Mouse (Mus musculus) stomach, postnatal 0 days (tissue): ENCODE measurements around the gene Copa. TPM values are rescaled to one million over a fixed set of nuclear protein-coding genes. Genes with fewer than 3 reads are reported as not detected.

Experiments used
- ATAC-seq: fragments of 200-750 bp; cut with Nextera tagmentation; 2 replicates; pipeline ENCODE4 v1.8.0; 2017; ENCODE audit not compliant: low FRiP score, low TSS enrichment
- DNase-seq: peaks from one replicate; pipeline ENCODE4 v3.0.0-alpha.2; 2016; ENCODE audit warnings: low spot score
- H3K27ac ChIP-seq: fragments of 300-500 bp; sonication (generic); replicated peaks from 2 replicates; pipeline ENCODE4 v1.5.1; 2014; ENCODE audit warnings: mild to moderate bottlenecking, control low read depth
- H3K27me3 ChIP-seq: fragments of 300-500 bp; sonication (generic); 2 replicates; pipeline ENCODE4 v1.6.1; 2014; ENCODE audit warnings: low read length; ENCODE audit not compliant: control insufficient read depth, insufficient read depth
- H3K36me3 ChIP-seq: fragments of 300-500 bp; sonication (generic); 2 replicates; pipeline ENCODE4 v1.6.1; 2014; ENCODE audit warnings: low read length, mixed read lengths; ENCODE audit not compliant: control insufficient read depth, insufficient read depth
- H3K4me1 ChIP-seq: fragments of 300-500 bp; sonication (generic); replicated peaks from 2 replicates; pipeline ENCODE4 v1.6.1; 2014; ENCODE audit warnings: antibody characterized with exemption; ENCODE audit not compliant: control insufficient read depth, insufficient read depth
- H3K4me2 ChIP-seq: fragments of 300-500 bp; sonication (generic); replicated peaks from 2 replicates; pipeline ENCODE4 v1.6.1; 2014; ENCODE audit warnings: low read depth, mild to moderate bottlenecking, control low read depth, moderate library complexity
- H3K4me3 ChIP-seq: fragments of 300-500 bp; sonication (generic); 2 replicates; pipeline ENCODE4 v1.5.1; 2014; ENCODE audit warnings: low read depth, low read length, control low read depth
- H3K9ac ChIP-seq: fragments of 300-500 bp; sonication (generic); 2 replicates; pipeline ENCODE4 v1.6.1; 2014; ENCODE audit warnings: mild to moderate bottlenecking, low read length, control low read depth, mixed read lengths
- H3K9me3 ChIP-seq: fragments of 300-500 bp; sonication (generic); 2 replicates; pipeline ENCODE4 v1.6.1; 2016; ENCODE audit warnings: low read length; ENCODE audit not compliant: control insufficient read depth
- CTCF ChIP-seq: IDR thresholded peaks from 2 replicates; pipeline ENCODE4 v1.5.1; 2016; ENCODE audit warnings: antibody characterized with exemption, low read depth, mild to moderate bottlenecking, moderate library complexity
- EP300 ChIP-seq: optimal IDR thresholded peaks from 2 replicates; pipeline ENCODE3; 2016; ENCODE audit warnings: antibody characterized with exemption
- WGBS: fragments of 180-500 bp; shearing (Covaris S2); extraction: QIAGEN DNeasy Blood & Tissue Kit; methylation state at CpG from one replicate; pipeline ENCODE4 v1.1.7; 2014; 5-methylcytosine and 5-hydroxymethylcytosine counted together
- polyA plus RNA-seq: library from polyadenylated mRNA; unstranded; fragments of >200 nt; fragmentation: Nextera tagmentation; extraction: Ambion mirVana; gene quantifications from 2 replicates; pipeline ENCODE4 v1.2.1, GENCODE M21; 2015

Gene Copa
- polyA plus RNA-seq, 1 experiment from 2014 or later, result 89.6 TPM

DNA sequence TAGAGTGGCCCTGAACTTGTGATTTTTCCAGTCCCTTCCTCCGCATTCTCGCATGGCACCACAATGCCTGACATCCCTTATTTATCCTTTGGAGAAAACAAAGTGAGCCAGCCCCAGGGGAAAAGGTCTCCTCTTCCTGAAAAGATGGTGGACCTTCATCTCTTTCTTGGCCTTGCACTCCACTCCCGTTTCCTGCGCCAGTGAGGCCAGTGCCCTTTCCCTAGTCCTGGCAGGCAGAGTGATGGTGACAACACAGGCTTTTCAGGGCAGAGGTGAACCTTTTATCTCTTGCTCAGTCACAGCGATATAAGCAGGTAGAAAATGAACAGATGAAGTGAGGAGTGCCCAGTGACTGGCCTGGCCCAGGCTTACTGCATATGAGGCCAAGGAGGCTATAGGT, 45.2 kb downstream of the Copa start:
- Histone ChIP-seq H3K4me3 (peak overlapping the region; percentile 86), H3K9me3 (no peaks in the 10 kb centered on the region), H3K27me3 (no peaks in the 10 kb centered on the region), H3K4me2 (peak overlapping the region; percentile 78), H3K4me1 (peaks cover 6% of the 10 kb centered on the region; the same call in 1 of the 2 replicates), H3K36me3 (peaks cover 17% of the 10 kb centered on the region), H3K9ac (peak overlapping the region; percentile 93), H3K27ac (peak overlapping the region; percentile 81; the same call in 1 of the 2 replicates)
- DNase-seq (peak; percentile 60), ATAC-seq (peak; percentile 83)
- TF ChIP-seq EP300 (no peak), CTCF (no peak)
- 21% methylated on average over 5 of the region's 5 CpGs for WGBS

DNA sequence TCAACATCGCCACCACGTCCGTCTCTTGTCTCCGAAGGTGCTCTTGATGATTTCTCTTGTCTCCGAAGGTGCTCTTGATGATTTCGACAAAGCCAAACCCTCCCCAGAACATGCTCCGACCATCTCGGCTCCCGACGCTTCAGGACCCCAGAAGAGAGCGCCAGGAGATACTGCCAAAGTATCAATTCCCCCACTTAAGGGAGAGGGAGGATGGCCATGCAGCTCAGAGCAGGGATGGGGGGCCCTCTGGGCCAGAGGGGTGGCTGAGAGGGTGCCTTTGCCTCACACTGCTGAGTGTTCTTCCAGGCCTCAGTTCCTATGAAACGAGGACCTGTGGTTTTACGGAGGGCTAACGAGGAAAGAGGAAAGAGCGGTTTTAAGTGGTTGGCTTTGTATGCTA, 46.2 kb downstream of the Copa start:
- Histone ChIP-seq H3K36me3 (peaks cover 15% of the 10 kb centered on the region), H3K4me1 (peaks cover 6% of the 10 kb centered on the region; the same call in 1 of the 2 replicates), H3K4me2 (no peak overlapping the region), H3K4me3 (no peak overlapping the region), H3K27me3 (no peaks in the 10 kb centered on the region), H3K9ac (no peak overlapping the region), H3K9me3 (no peaks in the 10 kb centered on the region), H3K27ac (no peak overlapping the region)
- DNase-seq (no peak), ATAC-seq (no peak)
- WGBS, result 91% methylated on average over 15 of the region's 15 CpGs
- TF ChIP-seq CTCF (no peak), EP300 (no peak)

DNA sequence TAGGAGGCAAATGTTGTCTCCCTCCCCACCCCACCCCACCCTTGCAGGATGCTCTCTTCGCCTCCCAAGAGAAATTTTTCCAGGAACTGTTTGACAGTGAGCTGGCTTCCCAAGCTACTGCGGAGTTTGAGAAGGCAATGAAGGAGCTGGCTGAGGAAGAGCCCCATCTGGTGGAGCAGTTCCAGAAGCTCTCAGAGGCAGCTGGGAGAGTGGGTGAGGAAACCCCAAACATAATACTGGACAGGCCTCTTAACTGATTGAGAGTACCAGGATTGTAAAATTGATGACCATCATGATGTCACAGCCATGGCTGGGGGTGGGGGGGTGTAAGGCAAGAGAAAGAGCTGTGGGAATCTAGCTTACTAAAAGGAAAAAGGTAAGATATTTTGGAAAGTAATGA, 46.8 kb downstream of the Copa start:
- no peak for ATAC-seq
- peak; percentile 52 for DNase-seq
- Histone ChIP-seq H3K27me3 (no peaks in the 10 kb centered on the region), H3K36me3 (peaks cover 17% of the 10 kb centered on the region), H3K4me2 (no peak overlapping the region), H3K4me3 (no peak overlapping the region), H3K9ac (no peak overlapping the region), H3K27ac (no peak overlapping the region), H3K9me3 (no peaks in the 10 kb centered on the region), H3K4me1 (peaks cover 6% of the 10 kb centered on the region; the same call in 1 of the 2 replicates)
- WGBS, result 61% methylated on average over 2 of the region's 2 CpGs
- TF ChIP-seq EP300, result no peak
- peak; percentile 69 for TF ChIP-seq CTCF

DNA sequence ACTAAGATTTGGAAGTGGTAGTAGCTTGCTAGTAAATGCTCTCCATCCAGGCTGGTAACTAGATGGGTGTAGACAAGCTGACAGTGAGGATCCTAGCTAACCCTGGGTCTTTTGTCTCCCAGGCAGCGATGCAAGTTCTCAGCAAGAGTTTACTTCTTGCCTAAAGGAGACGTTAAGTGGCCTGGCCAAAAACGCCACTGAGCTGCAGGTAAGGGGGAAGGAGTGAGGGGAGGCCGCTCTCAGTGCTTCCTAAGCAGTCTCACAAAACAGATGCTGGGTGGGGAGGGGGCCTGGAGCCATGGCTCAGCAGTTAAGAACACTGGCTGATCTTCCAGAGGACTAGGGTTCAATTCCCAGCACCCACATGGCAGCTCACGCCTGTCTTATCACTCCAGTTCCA, 47.5 kb downstream of the Copa start:
- no peak overlapping the region for H3K27ac ChIP-seq
- no peak overlapping the region for H3K9ac ChIP-seq
- no peak overlapping the region for H3K4me2 ChIP-seq
- whole genome bisulfite sequencing, result 93% methylated on average over 5 of the region's 5 CpGs
- ATAC-seq (no peak), DNase-seq (no peak)
- peaks cover 23% of the 10 kb centered on the region for H3K36me3 ChIP-seq
- H3K9me3 ChIP-seq, result no peaks in the 10 kb centered on the region
- no peak overlapping the region for H3K4me3 ChIP-seq
- H3K4me1 ChIP-seq, result peaks cover 6% of the 10 kb centered on the region; the same call in 1 of the 2 replicates
- H3K27me3 ChIP-seq, result no peaks in the 10 kb centered on the region
- TF ChIP-seq CTCF, result no peak
- TF ChIP-seq EP300, result no peak

DNA sequence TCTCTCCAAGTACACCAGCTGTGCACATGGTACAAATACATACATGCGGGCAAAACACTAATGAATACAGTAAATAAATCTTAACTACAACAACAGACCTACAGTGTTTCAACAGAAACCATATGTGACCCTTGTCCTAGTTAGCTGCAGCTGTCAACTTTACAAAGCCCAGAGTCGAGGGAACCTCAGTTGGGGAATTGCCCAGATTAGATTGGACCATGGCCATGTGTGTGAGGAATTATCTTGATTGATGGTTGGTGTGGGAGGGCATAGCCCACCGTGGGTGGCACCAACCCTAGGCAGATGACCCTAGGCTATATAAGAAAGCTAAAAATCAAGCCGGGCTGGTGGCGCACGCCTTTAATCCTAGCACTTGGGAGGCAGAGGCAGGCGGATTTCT, 50.0 kb downstream of the Copa start:
- no peak for DNase-seq
- Histone ChIP-seq H3K9ac (no peak overlapping the region), H3K27ac (no peak overlapping the region), H3K36me3 (peaks cover 25% of the 10 kb centered on the region), H3K4me3 (no peak overlapping the region), H3K4me1 (peaks cover 5% of the 10 kb centered on the region; the same call in 1 of the 2 replicates), H3K27me3 (no peaks in the 10 kb centered on the region), H3K4me2 (no peak overlapping the region), H3K9me3 (no peaks in the 10 kb centered on the region)
- WGBS, result 76% methylated on average over 7 of the region's 7 CpGs
- TF ChIP-seq CTCF (no peak), EP300 (no peak)
- ATAC-seq, result no peak

DNA sequence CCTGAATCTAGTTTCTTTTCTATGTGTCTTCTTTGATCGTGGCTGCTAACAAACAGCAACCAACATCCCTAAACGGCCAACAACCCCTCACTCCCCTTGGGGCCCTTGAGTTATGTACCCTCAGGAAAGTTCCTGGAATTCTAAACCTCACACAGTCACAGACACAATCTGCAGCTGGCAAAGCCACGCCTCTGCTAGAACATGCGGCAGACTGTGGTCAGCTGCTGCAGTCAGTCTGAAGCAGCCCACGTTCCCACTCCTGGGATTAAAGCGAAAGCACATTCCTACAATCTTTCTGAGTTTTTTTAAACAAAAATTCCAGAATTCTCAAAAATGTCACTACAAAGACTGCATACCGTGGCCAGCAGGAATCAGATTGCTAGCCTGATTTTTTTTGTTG, 51.2 kb downstream of the Copa start:
- Histone ChIP-seq H3K9me3 (no peaks in the 10 kb centered on the region), H3K4me1 (no peaks in the 10 kb centered on the region), H3K36me3 (peaks cover 25% of the 10 kb centered on the region), H3K27ac (no peak overlapping the region), H3K4me2 (no peak overlapping the region), H3K4me3 (no peak overlapping the region), H3K9ac (no peak overlapping the region), H3K27me3 (no peaks in the 10 kb centered on the region)
- TF ChIP-seq EP300 (no peak), CTCF (no peak)
- no peak for DNase-seq
- ATAC-seq, result peak; percentile 62; the same call in 1 of the 2 replicates
- WGBS, result 57% methylated on average over 7 of the region's 7 CpGs
